Mouse (Mus musculus): ENCODE data around the gene Gm20867.
"Not testable (repeated sequence)": the region's sequence is repeated elsewhere in the genome, so short reads cannot be mapped to it uniquely, and the experiment has no call there.

Gm20867 gene

GRCm38 (mm10) chrY:77963104-77963503 lies at the start of gene Gm20867:
TSS of gene Gm20867 (minus strand) at chrY:77963204.
- H3K36me3 ChIP-seq (ENCODE audit: control insufficient read depth, insufficient read depth, low read length, poor library complexity, severe bottlenecking); DNase-seq (ENCODE audit: low read depth, low spot score); H3K27me3 ChIP-seq (ENCODE audit: control insufficient read depth, insufficient read depth, low read length, poor library complexity, severe bottlenecking): not testable (repeated sequence)
